Mouse (Mus musculus): ENCODE measurements around the gene Gm10181. TPM values are rescaled to one million over a fixed set of nuclear protein-coding genes. Genes with fewer than 3 reads are reported as not detected.
"Not testable (repeated sequence)": the region's sequence is repeated elsewhere in the genome, so short reads cannot be mapped to it uniquely, and the experiment has no call there.

Gene Gm10181
- polyA plus RNA-seq, 1 experiment from 2014 or later = not detected

GRCm38 (mm10) chr9:25090853-25091252, 1.6 kb downstream of the Gm10181 start:
- H3K27me3 ChIP-seq = no peaks in the 10 kb centered on the region
- no peaks in the 10 kb centered on the region for H3K36me3 ChIP-seq
- H3K4me1 ChIP-seq (replicated peaks) = no peaks in the 10 kb centered on the region
- no peak for ATAC-seq
- 55% methylated on average over 1 of the region's 1 CpGs for WGBS
- no peak overlapping the region for H3K4me3 ChIP-seq (replicated peaks)
- H3K4me2 ChIP-seq (replicated peaks) = no peak overlapping the region
- no peak overlapping the region for H3K9ac ChIP-seq (replicated peaks)
- H3K9me3 ChIP-seq = no peaks in the 10 kb centered on the region
- H3K27ac ChIP-seq = no peak overlapping the region

GRCm38 (mm10) chr9:25102881-25103280, 13.7 kb downstream of the Gm10181 start:
- H3K36me3 ChIP-seq = peaks cover 51% of the 10 kb centered on the region
- no peak overlapping the region for H3K4me2 ChIP-seq (replicated peaks)
- 94% methylated on average over 1 of the region's 1 CpGs for WGBS
- H3K27me3 ChIP-seq = no peaks in the 10 kb centered on the region
- H3K4me3 ChIP-seq (replicated peaks) = no peak overlapping the region
- H3K4me1 ChIP-seq (replicated peaks) = no peaks in the 10 kb centered on the region
- peaks cover 10% of the 10 kb centered on the region; the same call in 1 of the 2 replicates for H3K9me3 ChIP-seq
- H3K9ac ChIP-seq (replicated peaks) = no peak overlapping the region
- H3K27ac ChIP-seq = no peak overlapping the region
- no peak for ATAC-seq

- H3K4me3 ChIP-seq (replicated peaks) = no peak overlapping the region
- peaks cover 7% of the 10 kb centered on the region; the same call in 1 of the 2 replicates for H3K9me3 ChIP-seq
- no peak overlapping the region for H3K9ac ChIP-seq (replicated peaks)
- H3K4me2 ChIP-seq (replicated peaks) = no peak overlapping the region
- H3K4me1 ChIP-seq (replicated peaks) = no peaks in the 10 kb centered on the region
- no peaks in the 10 kb centered on the region for H3K27me3 ChIP-seq
- no peak overlapping the region for H3K27ac ChIP-seq
- ATAC-seq = peak; percentile 78
- peaks cover 61% of the 10 kb centered on the region for H3K36me3 ChIP-seq
Measured at GRCm38 (mm10) chr9:25104638-25105037, 15.4 kb downstream of the Gm10181 start.

- not testable (repeated sequence) for H3K4me3 ChIP-seq (replicated peaks); ATAC-seq; H3K27me3 ChIP-seq; H3K9ac ChIP-seq (replicated peaks); H3K4me1 ChIP-seq (replicated peaks); H3K9me3 ChIP-seq; H3K4me2 ChIP-seq (replicated peaks); H3K27ac ChIP-seq
- 93% methylated on average over 1 of the region's 1 CpGs for WGBS
- H3K36me3 ChIP-seq = peaks cover 44% of the 10 kb centered on the region
Measured at GRCm38 (mm10) chr9:25123590-25123989, 34.4 kb downstream of the Gm10181 start.

GRCm38 (mm10) chr9:25124048-25124447, 34.8 kb downstream of the Gm10181 start:
- 92% methylated on average over 2 of the region's 2 CpGs for WGBS
- Histone ChIP-seq H3K9ac (replicated peaks) (no peak overlapping the region), H3K4me2 (replicated peaks) (no peak overlapping the region)

GRCm38 (mm10) chr9:25132253-25132652, 43.0 kb downstream of the Gm10181 start:
- Histone ChIP-seq H3K9me3 (no peaks in the 10 kb centered on the region), H3K4me3 (replicated peaks) (no peak overlapping the region), H3K27ac (no peak overlapping the region), H3K36me3 (peaks cover 8% of the 10 kb centered on the region), H3K4me1 (replicated peaks) (no peaks in the 10 kb centered on the region), H3K4me2 (replicated peaks) (no peak overlapping the region), H3K27me3 (no peaks in the 10 kb centered on the region), H3K9ac (replicated peaks) (no peak overlapping the region)
- no peak for ATAC-seq

More at GRCm38 (mm10) chr9:25124048-25124447, 34.8 kb downstream of the Gm10181 start:
- Histone ChIP-seq H3K27ac (no peak overlapping the region), H3K27me3 (no peaks in the 10 kb centered on the region), H3K36me3 (peaks cover 41% of the 10 kb centered on the region), H3K4me3 (replicated peaks) (no peak overlapping the region), H3K4me1 (replicated peaks) (no peaks in the 10 kb centered on the region), H3K9me3 (no peaks in the 10 kb centered on the region)
- ATAC-seq = no peak

- Histone ChIP-seq H3K27me3 (no peaks in the 10 kb centered on the region), H3K4me2 (replicated peaks) (no peak overlapping the region), H3K9ac (replicated peaks) (no peak overlapping the region), H3K27ac (no peak overlapping the region), H3K4me3 (replicated peaks) (no peak overlapping the region), H3K4me1 (replicated peaks) (no peaks in the 10 kb centered on the region), H3K9me3 (no peaks in the 10 kb centered on the region), H3K36me3 (peaks cover 8% of the 10 kb centered on the region)
- 87% methylated on average over 4 of the region's 4 CpGs for WGBS
- ATAC-seq = no peak
Measured at GRCm38 (mm10) chr9:25132920-25133319, 43.7 kb downstream of the Gm10181 start.

- 96% methylated on average over 1 of the region's 1 CpGs for WGBS
- H3K9me3 ChIP-seq = no peaks in the 10 kb centered on the region
- no peak overlapping the region for H3K27ac ChIP-seq
- ATAC-seq = no peak
- H3K4me3 ChIP-seq (replicated peaks) = no peak overlapping the region
- H3K36me3 ChIP-seq = no peaks in the 10 kb centered on the region
- no peak overlapping the region for H3K9ac ChIP-seq (replicated peaks)
- no peak overlapping the region for H3K4me2 ChIP-seq (replicated peaks)
- H3K27me3 ChIP-seq = no peaks in the 10 kb centered on the region
- no peaks in the 10 kb centered on the region for H3K4me1 ChIP-seq (replicated peaks)
Measured at GRCm38 (mm10) chr9:25138900-25139299, 49.7 kb downstream of the Gm10181 start.

Other genes starting within 250 kb of the Gm10181 start
- gene Herpud2, start 62.4 kb downstream of the Gm10181 start, polyA plus RNA-seq (2015; fragmentation: Nextera tagmentation; extraction: Ambion mirVana) = 31.1 and 37.4 TPM in 2 replicates
- 256 and 277 TPM in 2 replicates for gene Sept7, start 163.0 kb downstream of the Gm10181 start, polyA plus RNA-seq (2015; fragmentation: Nextera tagmentation; extraction: Ambion mirVana)

All from midbrain, embryonic 13.5 days (tissue).